ENCODE assay signal across 20 mouse cellular contexts in genomic region chr10:20408336-20408735, GRCm38 (mm10).
DNase-seq lines count a peak whose midpoint lies in the region; ATAC-seq lines count a peak whose summit lies in the region.
"Had no signal": no experiment of that assay in that cellular context is flagged by ENCODE, and none has a peak within 500 bp of the region (broad histone marks: within the 10 kb centered on the region; RNA-seq: fewer than 3 reads in every experiment).

No protein-coding gene starts in this region.

- H3K9ac ChIP-seq in heart, embryonic 15.5 days = no peak overlapping the region
- no peak overlapping the region for H3K9ac ChIP-seq in forebrain, embryonic 14.5 days (ENCODE audit: low read length)
- H3K9ac ChIP-seq: embryonic facial prominence, embryonic 15.5 days; forebrain, postnatal 0 days; limb, embryonic 13.5 days had no signal

- H3K9me3 ChIP-seq in heart, embryonic 15.5 days (replicated peaks) = no peaks in the 10 kb centered on the region
- no peaks in the 10 kb centered on the region for H3K9me3 ChIP-seq in forebrain, embryonic 14.5 days (replicated peaks; ENCODE audit: control insufficient read depth, low read length)
- H3K9me3 ChIP-seq: embryonic facial prominence, embryonic 15.5 days; hindbrain, embryonic 10.5 days; limb, embryonic 13.5 days; midbrain, embryonic 10.5 days had no signal

- H3K27ac ChIP-seq in heart, embryonic 15.5 days = peak overlapping the region; percentile 38
- H3K27ac ChIP-seq in forebrain, embryonic 14.5 days (ENCODE audit: low read depth, low read length) = no peak overlapping the region
- H3K27ac ChIP-seq: embryonic facial prominence, embryonic 15.5 days; hindbrain, embryonic 10.5 days; hindbrain, postnatal 0 days; midbrain, embryonic 10.5 days had no signal

- 19% methylated on average over 3 of the region's 3 CpGs for WGBS in heart, embryonic 15.5 days
- WGBS in forebrain, embryonic 14.5 days = 89% methylated on average over 3 of the region's 3 CpGs

- H3K4me3 ChIP-seq in heart, embryonic 15.5 days = no peak overlapping the region
- H3K4me3 ChIP-seq in forebrain, embryonic 14.5 days (ENCODE audit: low read depth, low read length) = no peak overlapping the region
- H3K4me3 ChIP-seq: embryonic facial prominence, embryonic 15.5 days; hindbrain, embryonic 10.5 days; limb, embryonic 13.5 days; midbrain, embryonic 10.5 days had no signal

- intact Hi-C loops in left cerebral cortex, postnatal 4 days (cut with DNase I) = no loop called here

- peaks cover 16% of the 10 kb centered on the region for H3K4me1 ChIP-seq in heart, embryonic 15.5 days (replicated peaks)
- H3K4me1 ChIP-seq in forebrain, embryonic 14.5 days (ENCODE audit: control insufficient read depth, insufficient read depth, low read length) = no peaks in the 10 kb centered on the region
- H3K4me1 ChIP-seq: embryonic facial prominence, embryonic 15.5 days; hindbrain, embryonic 10.5 days; midbrain, embryonic 10.5 days had no signal

- H3K36me3 ChIP-seq in heart, embryonic 15.5 days = 0 out of 2 replicates have a peak, but pooled peaks cover 7% of the 10 kb centered on the region
- H3K36me3 ChIP-seq in forebrain, embryonic 14.5 days (ENCODE audit: control insufficient read depth, insufficient read depth, low read length) = no peaks in the 10 kb centered on the region
- H3K36me3 ChIP-seq: hindbrain, embryonic 10.5 days; midbrain, embryonic 10.5 days had no signal

- H3K27me3 ChIP-seq in heart, embryonic 15.5 days = no peaks in the 10 kb centered on the region
- no peaks in the 10 kb centered on the region for H3K27me3 ChIP-seq in forebrain, embryonic 14.5 days (replicated peaks; ENCODE audit: control insufficient read depth, insufficient read depth, low read length)
- H3K27me3 ChIP-seq: CH12.LX; embryonic facial prominence, embryonic 15.5 days; limb, embryonic 13.5 days had no signal

- ATAC-seq in heart, embryonic 15.5 days (replicated peaks; ENCODE audit: insufficient number of reproducible peaks, insufficient read depth, low FRiP score, low read depth) = 0 out of 2 replicates have a peak, but pooled peaks have one; percentile 35
- no peak for ATAC-seq in forebrain, embryonic 14.5 days
- ATAC-seq: forebrain, postnatal 0 days; hindbrain, postnatal 0 days had no signal

- peak; percentile 58 for DNase-seq in kidney, postnatal 10 days
- DNase-seq in kidney, adult 18-20 months = no peak
- peak; percentile 31 for DNase-seq in heart, adult 8-10 months (ENCODE audit: low spot score)
- DNase-seq in lung, postnatal 10 days = peak; percentile 73
- no peak for DNase-seq in right cerebral cortex, postnatal 14 days
- no peak for DNase-seq in forebrain, embryonic 14.5 days (ENCODE audit: low spot score)
- DNase-seq in left cerebral cortex, postnatal 4 days = no peak
- DNase-seq: cerebellum, postnatal 25 days; forebrain, postnatal 0 days; gastrocnemius, postnatal 36 days; kidney, adult 11 months; layer of hippocampus, adult 9-11 months; thymus, postnatal 25 days had no signal

- no peak overlapping the region for H3K4me2 ChIP-seq in heart, embryonic 15.5 days
- no peak overlapping the region for H3K4me2 ChIP-seq in forebrain, embryonic 14.5 days (ENCODE audit: low read length)
- H3K4me2 ChIP-seq: embryonic facial prominence, embryonic 15.5 days; limb, embryonic 13.5 days had no signal

Comparison
In these comparisons a context has a peak if more than half of its experiments do, and no peak if none do; other contexts are left out.
1. DNase-seq: peak in kidney, postnatal 10 days (single experiment), heart, adult 8-10 months (single experiment) and lung, postnatal 10 days (single experiment); none in kidney, adult 18-20 months (single experiment), right cerebral cortex, postnatal 14 days (single experiment), forebrain, embryonic 14.5 days (single experiment) and left cerebral cortex, postnatal 4 days (single experiment).